Comparison of ENCODE assay signal across 20 mouse cellular contexts in genomic region chr1:87291416-87291815, GRCm38 (mm10). TPM values are rescaled to one million over a fixed set of nuclear protein-coding genes. Genes with fewer than 3 reads are reported as not detected.
A peak's percentile ranks its signal among the peaks of the same experiment; 100 is the strongest.
DNase-seq lines count a peak whose midpoint lies in the region; TF ChIP-seq lines count a peak whose summit lies in the region.
"Had no signal": no experiment of that assay in that cellular context is flagged by ENCODE, and none has a peak within 500 bp of the region (broad histone marks: within the 10 kb centered on the region; RNA-seq: fewer than 3 reads in every experiment).

No protein-coding gene starts in this region.

- peak; percentile 40 to 45 for DNase-seq in heart, adult 2 months
- no peak for DNase-seq in heart, embryonic 10.5 days (ENCODE audit: low spot score)
- peak; percentile 36 to 51 for DNase-seq in kidney, postnatal 25 days
- no peak for DNase-seq in kidney, postnatal 14 days
- DNase-seq in testis, postnatal 10 days (ENCODE audit: low spot score), result no peak
- no peak for DNase-seq in embryonic facial prominence, embryonic 10.5 days (ENCODE audit: low spot score)
- DNase-seq: cerebellum, adult 2 months; cerebellum, postnatal 36 days; lung, postnatal 4 days; right cerebral cortex, postnatal 14 days had no signal

- TF ChIP-seq CTCF in heart, adult 2 months (IDR thresholded peaks at IDR 0.05), result no peak
- no peak for TF ChIP-seq CTCF in testis, adult 2 months (IDR thresholded peaks at IDR 0.05; ENCODE audit: control insufficient read depth, insufficient read depth, insufficient replicate concordance, low read depth, low read length)

- H3K4me1 ChIP-seq in heart, adult 2 months (ENCODE audit: control insufficient read depth, insufficient read depth, low read length), result peaks cover 2% of the 10 kb centered on the region
- H3K4me1 ChIP-seq in heart, embryonic 10.5 days, result peaks cover 7% of the 10 kb centered on the region
- peaks cover 4% of the 10 kb centered on the region for H3K4me1 ChIP-seq in testis, adult 2 months (ENCODE audit: control insufficient read depth, insufficient read depth, low read length)
- H3K4me1 ChIP-seq in embryonic facial prominence, embryonic 10.5 days, result peaks cover 2% of the 10 kb centered on the region; the same call in 1 of the 2 replicates
- H3K4me1 ChIP-seq: embryonic facial prominence, embryonic 15.5 days; forebrain, embryonic 15.5 days; neural tube, embryonic 15.5 days had no signal

- no peak overlapping the region for H3K4me3 ChIP-seq in heart, adult 2 months
- no peak overlapping the region for H3K4me3 ChIP-seq in heart, embryonic 10.5 days
- H3K4me3 ChIP-seq in testis, adult 2 months (ENCODE audit: control insufficient read depth, low read depth, low read length), result no peak overlapping the region
- H3K4me3 ChIP-seq in embryonic facial prominence, embryonic 10.5 days, result no peak overlapping the region
- H3K4me3 ChIP-seq: embryonic facial prominence, embryonic 15.5 days; forebrain, embryonic 15.5 days; kidney, embryonic 15.5 days; neural tube, embryonic 15.5 days had no signal

- H3K36me3 ChIP-seq in heart, adult 2 months (ENCODE audit: control insufficient read depth, insufficient read depth, low read length), result no peaks in the 10 kb centered on the region
- no peaks in the 10 kb centered on the region for H3K36me3 ChIP-seq in heart, embryonic 10.5 days
- H3K36me3 ChIP-seq in testis, adult 2 months (ENCODE audit: control insufficient read depth, insufficient read depth, low read length), result no peaks in the 10 kb centered on the region; the same call in 1 of the 2 replicates
- H3K36me3 ChIP-seq in embryonic facial prominence, embryonic 10.5 days (replicated peaks), result no peaks in the 10 kb centered on the region
- H3K36me3 ChIP-seq: embryonic facial prominence, embryonic 15.5 days; forebrain, embryonic 15.5 days; kidney, embryonic 15.5 days; neural tube, embryonic 15.5 days had no signal

- no peaks in the 10 kb centered on the region for H3K9me3 ChIP-seq in heart, embryonic 10.5 days
- H3K9me3 ChIP-seq in embryonic facial prominence, embryonic 10.5 days, result no peaks in the 10 kb centered on the region
- H3K9me3 ChIP-seq: embryonic facial prominence, embryonic 15.5 days; forebrain, embryonic 15.5 days; kidney, embryonic 15.5 days; neural tube, embryonic 15.5 days had no signal

- H3K79me2 ChIP-seq in heart, adult 2 months (replicated peaks; ENCODE audit: control insufficient read depth, insufficient read depth, low read length), result no peaks in the 10 kb centered on the region

- H3K9ac ChIP-seq in heart, adult 2 months (ENCODE audit: low read depth, low read length), result no peak overlapping the region
- H3K9ac ChIP-seq: embryonic facial prominence, embryonic 15.5 days; forebrain, embryonic 15.5 days; kidney, embryonic 15.5 days; neural tube, embryonic 15.5 days had no signal

- H3K27ac ChIP-seq in heart, adult 2 months, result no peak overlapping the region
- H3K27ac ChIP-seq in heart, embryonic 10.5 days, result no peak overlapping the region
- peak overlapping the region; percentile 69 for H3K27ac ChIP-seq in testis, adult 2 months (ENCODE audit: control insufficient read depth, insufficient read depth, low read depth, low read length)
- no peak overlapping the region for H3K27ac ChIP-seq in embryonic facial prominence, embryonic 10.5 days (replicated peaks)
- H3K27ac ChIP-seq: embryonic facial prominence, embryonic 15.5 days; forebrain, embryonic 15.5 days; kidney, embryonic 15.5 days; neural tube, embryonic 15.5 days; stomach, postnatal 0 days had no signal

- no peak for TF ChIP-seq POLR2A in heart, adult 2 months (IDR thresholded peaks at IDR 0.05; ENCODE audit: insufficient read depth, low read depth, low read length)
- no peak for TF ChIP-seq POLR2A in testis, adult 2 months (IDR thresholded peaks at IDR 0.05; ENCODE audit: control insufficient read depth, low read depth, low read length)

- no peaks in the 10 kb centered on the region for H3K27me3 ChIP-seq in heart, adult 2 months (ENCODE audit: control insufficient read depth, insufficient read depth, low read length)
- peaks cover 3% of the 10 kb centered on the region; the same call in 1 of the 2 replicates for H3K27me3 ChIP-seq in heart, embryonic 10.5 days (ENCODE audit: insufficient read depth, poor library complexity, severe bottlenecking)
- H3K27me3 ChIP-seq in testis, adult 2 months (ENCODE audit: control insufficient read depth, insufficient read depth, low read length), result no peaks in the 10 kb centered on the region
- H3K27me3 ChIP-seq in embryonic facial prominence, embryonic 10.5 days (replicated peaks; ENCODE audit: low read depth, poor library complexity, severe bottlenecking), result no peaks in the 10 kb centered on the region
- H3K27me3 ChIP-seq: embryonic facial prominence, embryonic 15.5 days; forebrain, embryonic 15.5 days; kidney, embryonic 15.5 days; neural tube, embryonic 15.5 days had no signal

- TF ChIP-seq EP300 in heart, adult 2 months (IDR thresholded peaks at IDR 0.05; ENCODE audit: insufficient read depth, low read depth, low read length), result no peak

- intact Hi-C loops in heart, adult 2 months (cut with DNase I), result no loop called here

- WGBS in heart, adult 2 months, result 44% methylated on average over 8 of the region's 8 CpGs
- 71% methylated on average over 8 of the region's 8 CpGs for WGBS in heart, embryonic 10.5 days
- 76% methylated on average over 8 of the region's 8 CpGs for WGBS in embryonic facial prominence, embryonic 10.5 days

RNA-seq across cellular contexts. Expression of gene Efhd1, which starts 27.3 kb away (rescaled TPM):
- 1 to 10 TPM; 3.1 to 5.1 TPM for total RNA-seq in heart, adult 2 months (2021)
- polyA plus RNA-seq in heart, adult 2 months (2012; rRNA removed), result 6.6 and 12.3 TPM in 2 replicates
- polyA plus RNA-seq in heart, embryonic 10.5 days (2016; fragmentation: Nextera tagmentation; extraction: Ambion mirVana), result 0.44 and 0.86 TPM in 2 replicates
- polyA plus RNA-seq in testis, adult 2 months (2012; rRNA removed), result 418 and 483 TPM in 2 replicates
- 0.69 and 0.77 TPM in 2 replicates for polyA plus RNA-seq in embryonic facial prominence, embryonic 10.5 days (2016; fragmentation: Nextera tagmentation; extraction: Ambion mirVana)
- total RNA-seq: liver, adult 2 months; megakaryocyte-erythroid progenitor cell, adult 5-6 weeks; MEL had no signal
- polyA plus RNA-seq: activated CD4-positive, CD25-positive, alpha-beta regulatory T cell, adult 4 months had no signal

RNA-seq across cellular contexts. Expression of gene Gigyf2, which starts 35.4 kb away (rescaled TPM):
- total RNA-seq in heart, adult 2 months (2021), result 10 to 100 TPM; 47.4 to 47.7 TPM
- polyA plus RNA-seq in heart, adult 2 months (2012; rRNA removed), result 19.3 and 33.5 TPM in 2 replicates
- polyA plus RNA-seq in heart, embryonic 10.5 days (2016; fragmentation: Nextera tagmentation; extraction: Ambion mirVana), result 33.0 and 38.2 TPM in 2 replicates
- polyA plus RNA-seq in testis, adult 2 months (2012; rRNA removed), result 63.6 and 74.0 TPM in 2 replicates
- polyA plus RNA-seq in embryonic facial prominence, embryonic 10.5 days (2016; fragmentation: Nextera tagmentation; extraction: Ambion mirVana), result 49.7 and 55.2 TPM in 2 replicates

Comparison
In these comparisons a context has a peak if more than half of its experiments do, and no peak if none do; other contexts are left out.
1. DNase-seq: peak in heart, adult 2 months (2 of 2) and kidney, postnatal 25 days (2 of 2); none in heart, embryonic 10.5 days (single experiment), kidney, postnatal 14 days (single experiment), testis, postnatal 10 days (single experiment) and embryonic facial prominence, embryonic 10.5 days (single experiment).
2. RNA of gene Efhd1, which starts 27.3 kb away (polyA plus RNA-seq): 418 to 483 TPM in testis, adult 2 months; 6.6 to 12.3 TPM in heart, adult 2 months, 0.69 to 0.77 TPM in embryonic facial prominence, embryonic 10.5 days and 0.44 to 0.86 TPM in heart, embryonic 10.5 days; every median in the first group is over 10 times any median in the second.